In genomic region chr17:45828284-45828824, GRCm38 (mm10) we compare ENCODE assay signal across 16 mouse cellular contexts.
A peak's percentile ranks its signal among the peaks of the same experiment; 100 is the strongest.
DNase-seq lines count a peak whose midpoint lies in the region; ATAC-seq and TF ChIP-seq lines count a peak whose summit lies in the region.
"Had no signal": no experiment of that assay in that cellular context is flagged by ENCODE, and none has a peak within 500 bp of the region (broad histone marks: within the 10 kb centered on the region; RNA-seq: fewer than 3 reads in every experiment).

No protein-coding gene starts in this region.

- H3K79me2 ChIP-seq in myocyte (ENCODE audit: control insufficient read depth, insufficient read depth), result no peaks in the 10 kb centered on the region

- peak overlapping the region; percentile 25 for H3K4me2 ChIP-seq in myocyte (ENCODE audit: low read depth)
- H3K4me2 ChIP-seq: forebrain, embryonic 12.5 days; heart, embryonic 11.5 days; hindbrain, embryonic 12.5 days; midbrain, embryonic 13.5 days had no signal

- no peak for ATAC-seq in megakaryocyte, adult 5-6 weeks (ENCODE audit: poor library complexity, severe bottlenecking)
- ATAC-seq in granulocyte monocyte progenitor cell, adult 5-6 weeks (replicated peaks; ENCODE audit: poor library complexity, severe bottlenecking), result peak; percentile 97
- ATAC-seq: midbrain, embryonic 13.5 days had no signal

- peaks cover 28% of the 10 kb centered on the region for H3K9me3 ChIP-seq in megakaryocyte, embryonic 14.5 days
- H3K9me3 ChIP-seq: midbrain, embryonic 13.5 days had no signal

- intact Hi-C loops in heart, postnatal 14 days (cut with DNase I), result no loop called here

- peak overlapping the region; percentile 81 for H3K4me3 ChIP-seq in megakaryocyte, embryonic 14.5 days (replicated peaks)
- H3K4me3 ChIP-seq in myocyte, result no peak overlapping the region
- H3K4me3 ChIP-seq: erythroblast, embryonic 14.5 days; forebrain, embryonic 12.5 days; hindbrain, embryonic 12.5 days; midbrain, embryonic 13.5 days had no signal

- H3K36me3 ChIP-seq in megakaryocyte, embryonic 14.5 days (replicated peaks; ENCODE audit: low read length), result peaks cover 4% of the 10 kb centered on the region
- H3K36me3 ChIP-seq in myocyte (ENCODE audit: control insufficient read depth, insufficient read depth), result no peaks in the 10 kb centered on the region
- H3K36me3 ChIP-seq: forebrain, embryonic 12.5 days; hindbrain, embryonic 12.5 days; midbrain, embryonic 13.5 days had no signal

- TF ChIP-seq POLR2A in myocyte (IDR thresholded peaks at IDR 0.05; ENCODE audit: insufficient read length, low read depth), result no peak

- H3K27me3 ChIP-seq in megakaryocyte, embryonic 14.5 days (replicated peaks), result peaks cover 28% of the 10 kb centered on the region
- no peaks in the 10 kb centered on the region for H3K27me3 ChIP-seq in myocyte (ENCODE audit: control insufficient read depth, insufficient read depth, insufficient read length)
- H3K27me3 ChIP-seq: forebrain, embryonic 12.5 days; hindbrain, embryonic 12.5 days; midbrain, embryonic 13.5 days had no signal

- H3K4me1 ChIP-seq in megakaryocyte, embryonic 14.5 days, result peaks cover 29% of the 10 kb centered on the region

- no peak overlapping the region for H3ac ChIP-seq in myocyte (ENCODE audit: control insufficient read depth, insufficient read length)

- DNase-seq in 416B (ENCODE audit: low read depth), result peak; percentile 93
- DNase-seq in heart, postnatal 14 days, result no peak
- DNase-seq in kidney, adult 8-10 months, result no peak
- DNase-seq: adrenal gland, postnatal 36 days; cerebellum, adult 9-11 months; kidney, adult 18-20 months; left cerebral cortex, postnatal 4 days had no signal

TF ChIP-seq in myocyte, 11 proteins besides CTCF, POLR2A, EP300 and RAD21:
- TF ChIP-seq MYOD1 (IDR thresholded peaks at IDR 0.05; ENCODE audit: control insufficient read depth in 1 of 3, insufficient read length in 2 of 3, low read depth in 2 of 3), result peak in 1 of 3 experiments; percentile 16
- TF ChIP-seq SRF (IDR thresholded peaks at IDR 0.05; ENCODE audit: control insufficient read depth, insufficient read length, low read depth), result no peak
